Mouse (Mus musculus) embryo, embryonic 10.5 days (tissue): Measurements from ENCODE around the gene Vmn1r29.
"Not testable (repeated sequence)": the region's sequence is repeated elsewhere in the genome, so short reads cannot be mapped to it uniquely, and the experiment has no call there.

Experiments used
- DNase-seq: peaks from one replicate; pipeline ENCODE4 v3.0.0-alpha.2; 2015; ENCODE audit warnings: low spot score

Vmn1r29 gene

DNA sequence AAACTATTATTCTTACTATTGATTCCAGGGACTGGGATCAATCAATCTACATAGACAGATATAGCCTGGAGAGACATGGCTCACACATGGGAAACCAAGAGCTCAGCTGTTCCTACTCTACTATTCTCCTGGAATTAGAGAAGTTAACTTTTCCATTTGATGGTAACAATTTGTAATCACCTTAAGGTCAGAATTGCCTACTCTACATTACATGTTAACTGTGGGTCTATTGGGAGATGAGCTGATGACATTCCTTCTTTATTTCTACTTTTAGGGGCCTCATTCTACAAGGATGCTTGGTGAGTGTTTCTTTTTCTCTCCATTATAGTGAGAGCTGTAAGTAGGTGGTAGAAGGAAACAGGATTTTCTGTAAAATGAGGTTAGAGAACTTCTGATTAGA is at the start of gene Vmn1r29:
Vmn1r29 (plus strand) TSS at position 301 of the 400 bp plus-strand sequence.
- no peak for DNase-seq

DNA sequence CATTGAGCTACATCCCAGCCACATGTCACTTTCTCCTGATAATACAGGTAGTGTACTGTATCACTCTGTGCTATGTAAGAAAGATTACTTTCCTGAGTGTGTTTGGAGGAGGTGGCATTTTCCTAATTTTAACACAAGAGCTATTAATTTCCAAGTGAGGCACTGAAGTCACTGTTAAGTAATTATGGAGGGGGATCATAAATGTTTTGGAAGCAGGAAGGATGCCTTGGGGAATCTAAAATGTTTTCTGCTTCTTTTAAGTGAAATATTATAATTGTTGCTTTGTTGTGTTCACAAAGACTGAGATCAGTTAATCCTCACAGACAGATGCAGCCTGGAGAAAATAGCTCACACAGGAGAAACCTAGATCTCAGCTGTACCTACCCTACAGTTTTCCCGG is 39.6 kb upstream of the Vmn1r29 start, which contains the start of gene Vmn1r28:
Vmn1r28 (plus strand) TSS at position 301 of the 400 bp plus-strand sequence.
- DNase-seq: no peak

DNA sequence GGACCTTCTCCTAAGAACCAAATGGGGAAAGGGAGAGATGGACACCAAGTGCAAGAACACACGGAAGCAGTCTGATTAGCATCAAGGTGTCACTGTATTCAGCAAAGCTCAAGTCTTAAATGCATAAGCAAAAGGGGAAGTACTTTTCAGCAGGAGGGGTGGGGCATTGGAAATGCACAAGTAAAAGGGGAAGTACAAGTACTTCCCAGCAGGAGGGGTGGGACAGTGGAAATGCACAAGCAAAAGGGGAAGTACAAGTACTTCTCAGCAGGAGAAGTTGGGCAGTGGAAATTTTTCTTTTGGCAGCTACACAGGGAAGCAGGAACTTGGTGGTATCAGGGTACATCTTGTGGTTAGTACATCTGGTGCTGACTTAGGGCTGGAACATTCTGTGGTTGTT is 21.7 kb upstream of the Vmn1r29 start:
- not testable (repeated sequence) for DNase-seq

DNA sequence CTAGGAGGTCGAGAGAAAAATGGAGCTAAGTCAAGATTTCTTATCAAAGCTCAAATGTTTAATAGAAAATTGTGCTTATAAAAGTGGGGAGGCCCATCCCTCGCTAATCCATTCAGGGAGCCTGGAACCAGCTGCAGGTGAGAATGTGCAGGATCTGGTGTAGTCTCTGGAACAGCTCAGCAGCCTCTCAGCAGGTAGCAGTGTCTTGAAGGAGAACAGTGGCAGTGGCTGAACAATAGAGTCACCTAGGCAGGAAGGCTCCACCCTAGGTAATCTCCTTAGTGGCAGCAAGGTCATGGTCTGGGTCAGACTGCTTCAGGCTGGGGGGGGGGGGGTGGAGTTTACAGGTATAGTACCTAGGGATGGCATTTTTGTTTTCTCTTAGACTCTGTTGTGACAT is 9.1 kb upstream of the Vmn1r29 start:
- no peak for DNase-seq

DNA sequence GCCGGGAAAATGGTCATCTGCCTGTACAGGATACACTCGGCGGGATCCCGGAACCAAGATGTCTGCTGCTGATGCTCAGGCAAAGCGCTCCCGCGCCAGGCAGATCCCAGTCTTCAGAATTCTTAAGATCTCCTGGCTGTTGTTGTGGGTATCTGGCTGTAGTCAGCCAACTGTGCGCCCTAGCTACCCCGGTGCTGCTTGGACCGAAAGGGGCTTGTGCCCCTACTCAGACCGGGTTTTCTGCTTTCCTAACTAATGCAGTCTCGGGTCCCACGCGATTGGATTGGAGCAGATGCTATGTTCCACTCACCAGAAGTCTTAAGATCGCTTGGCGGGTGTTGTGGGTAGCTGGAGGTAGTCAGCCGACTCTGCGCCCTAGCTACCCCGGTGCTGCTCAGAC is 2.8 kb upstream of the Vmn1r29 start:
- not testable (repeated sequence) for DNase-seq

DNA sequence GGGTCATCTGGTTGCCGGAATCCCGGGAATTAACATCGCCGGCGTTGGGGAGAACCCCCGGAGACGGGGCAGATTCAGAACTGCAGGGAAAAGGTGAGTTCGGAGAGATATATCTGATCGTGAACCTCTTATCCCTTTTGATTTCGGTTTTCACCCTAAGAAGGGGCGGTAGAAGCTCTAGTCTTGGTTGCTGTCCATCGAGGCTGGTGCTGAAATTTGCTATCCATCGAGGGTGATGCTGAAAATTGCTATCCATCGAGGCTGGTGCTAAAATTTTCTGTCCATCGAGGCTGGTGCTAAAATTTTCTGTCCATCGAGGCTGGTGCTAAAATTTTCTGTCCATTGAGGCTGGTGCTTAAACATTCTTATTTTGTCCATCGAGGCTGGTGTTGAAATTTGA is 29.3 kb downstream of the Vmn1r29 start:
- not testable (repeated sequence) for DNase-seq
